25 mouse cellular contexts compared by ENCODE assay signal in genomic region chr7:98145842-98146446, GRCm38 (mm10). TPM values are rescaled to one million over a fixed set of nuclear protein-coding genes. Genes with fewer than 3 reads are reported as not detected.
DNase-seq lines count a peak whose midpoint lies in the region; ATAC-seq and TF ChIP-seq lines count a peak whose summit lies in the region.
"Had no signal": no experiment of that assay in that cellular context is flagged by ENCODE, and none has a peak within 500 bp of the region (broad histone marks: within the 10 kb centered on the region; RNA-seq: fewer than 3 reads in every experiment).

No protein-coding gene starts in this region.

- no peaks in the 10 kb centered on the region for H3K36me3 ChIP-seq in myocyte (ENCODE audit: control insufficient read depth, insufficient read depth)
- H3K36me3 ChIP-seq: embryonic facial prominence, embryonic 15.5 days; forebrain, embryonic 10.5 days; midbrain, embryonic 10.5 days had no signal

- peaks cover 14% of the 10 kb centered on the region for H3K27me3 ChIP-seq in myocyte (ENCODE audit: control insufficient read depth, insufficient read depth, insufficient read length)
- H3K27me3 ChIP-seq: embryonic facial prominence, embryonic 15.5 days; neural tube, embryonic 13.5 days had no signal

- peak; percentile 38 for ATAC-seq in common myeloid progenitor, adult 5-6 weeks (replicated peaks; ENCODE audit: low read depth, poor library complexity, severe bottlenecking)
- ATAC-seq in CD4-positive, CD25-positive, alpha-beta regulatory T cell, adult 4 months = no peak

- peak; percentile 22 to 53 for DNase-seq in adrenal gland, adult (ENCODE audit: inconsistent age in 2 of 2, low spot score in 1 of 2)
- DNase-seq in adrenal gland, postnatal 25 days = no peak
- peak; percentile 47 for DNase-seq in layer of hippocampus, adult 9-11 months
- DNase-seq in layer of hippocampus, adult 9-10 months (ENCODE audit: low spot score) = no peak
- no peak for DNase-seq in retina, postnatal 1 day
- DNase-seq: adrenal gland, adult 8-10 months; cerebellum, adult 11 months; cerebellum, postnatal 25 days; gastrocnemius, postnatal 25 days; heart, adult 2 months; heart, postnatal 36 days; kidney, adult 8-10 months; liver; lung, adult 18-20 months; thymus, postnatal 14 days had no signal

- no peak overlapping the region for H3ac ChIP-seq in myocyte (ENCODE audit: control insufficient read depth, insufficient read length)

- peak overlapping the region; percentile 30 for H3K4me2 ChIP-seq in myocyte (ENCODE audit: low read depth)
- H3K4me2 ChIP-seq: embryonic facial prominence, embryonic 15.5 days; hindbrain, embryonic 14.5 days; neural tube, embryonic 13.5 days had no signal

- no peaks in the 10 kb centered on the region for H3K79me2 ChIP-seq in myocyte (ENCODE audit: control insufficient read depth, insufficient read depth)

- H3K4me3 ChIP-seq in myocyte = no peak overlapping the region
- H3K4me3 ChIP-seq: embryonic facial prominence, embryonic 15.5 days; forebrain, embryonic 10.5 days; heart, adult 2 months; midbrain, embryonic 10.5 days; neural tube, embryonic 13.5 days had no signal

- no peak for TF ChIP-seq POLR2A in myocyte (IDR thresholded peaks at IDR 0.05; ENCODE audit: insufficient read length, low read depth)

TF ChIP-seq in myocyte, 11 proteins besides CTCF, POLR2A, EP300 and RAD21:
- no peak for TF ChIP-seq USF1 (IDR thresholded peaks at IDR 0.05; ENCODE audit: low read depth)
- TF ChIP-seq TCF12 (IDR thresholded peaks at IDR 0.05; ENCODE audit: insufficient read depth, poor library complexity, severe bottlenecking) = no peak
- no peak for TF ChIP-seq E2F4 (IDR thresholded peaks at IDR 0.05; ENCODE audit: insufficient read depth)
- TF ChIP-seq MYOD1 (IDR thresholded peaks at IDR 0.05; ENCODE audit: control insufficient read depth in 1 of 3, insufficient read length in 2 of 3, low read depth in 2 of 3) = peak in 2 of 3 experiments; percentile 33 to 64
- TF ChIP-seq CEBPB (IDR thresholded peaks at IDR 0.05; ENCODE audit: insufficient read depth, poor library complexity, severe bottlenecking) = no peak

RNA-seq across cellular contexts. Expression of gene Omp, which starts 0.6 kb away (rescaled TPM):
- total RNA-seq in adrenal gland, postnatal 25 days (2021) = 5.2 and 5.4 TPM in 2 replicates
- 0.23 TPM in 1 of 2 replicates, not detected in the other for total RNA-seq in common myeloid progenitor, adult 5-6 weeks (2017)
- 0.35 TPM for polyA plus RNA-seq in myocyte (2012; fragmentation: generic; extraction: Trizol)
- polyA plus RNA-seq in CD4-positive, CD25-positive, alpha-beta regulatory T cell, adult 4 months (2017; shearing (Covaris generic)) = not detected

RNA-seq across cellular contexts. Expression of gene Myo7a, which starts 26.6 kb away (rescaled TPM):
- 91.2 and 206 TPM in 2 replicates for total RNA-seq in adrenal gland, postnatal 25 days (2021)
- total RNA-seq in common myeloid progenitor, adult 5-6 weeks (2017) = 7.4 and 7.5 TPM in 2 replicates
- 0.29 TPM for polyA plus RNA-seq in myocyte (2012; fragmentation: generic; extraction: Trizol)
- 1 to 10 TPM; 1.0 to 3.1 TPM for polyA plus RNA-seq in CD4-positive, CD25-positive, alpha-beta regulatory T cell, adult 4 months (2017; shearing (Covaris generic))

RNA-seq across cellular contexts. Expression of gene Capn5, which starts 32.1 kb away (rescaled TPM):
- 4.0 and 9.5 TPM in 2 replicates for total RNA-seq in adrenal gland, postnatal 25 days (2021)
- 10.6 and 15.1 TPM in 2 replicates for total RNA-seq in common myeloid progenitor, adult 5-6 weeks (2017)
- 6.2 TPM for polyA plus RNA-seq in myocyte (2012; fragmentation: generic; extraction: Trizol)
- polyA plus RNA-seq in CD4-positive, CD25-positive, alpha-beta regulatory T cell, adult 4 months (2017; shearing (Covaris generic)) = 1 to 10 TPM in 1 of 2 experiments, under 1 TPM in 1; 0.90 to 1.5 TPM

RNA-seq across cellular contexts. Expression of gene B3gnt6, which starts 53.3 kb away (rescaled TPM):
- total RNA-seq in adrenal gland, postnatal 25 days (2021) = 5.6 and 12.4 TPM in 2 replicates
- total RNA-seq in common myeloid progenitor, adult 5-6 weeks (2017) = 0.87 TPM in 1 of 2 replicates, not detected in the other
- polyA plus RNA-seq in myocyte (2012; fragmentation: generic; extraction: Trizol) = 0.04 TPM
- polyA plus RNA-seq in CD4-positive, CD25-positive, alpha-beta regulatory T cell, adult 4 months (2017; shearing (Covaris generic)) = not detected
- total RNA-seq: gastrocnemius, postnatal 25 days; heart, adult 2 months; heart, postnatal 36 days had no signal
- polyA plus RNA-seq: embryonic facial prominence, embryonic 15.5 days; forebrain, embryonic 10.5 days; intestine, embryonic 14.5 days; stomach, embryonic 16.5 days had no signal

Comparison
In these comparisons a context has a peak if more than half of its experiments do, and no peak if none do; other contexts are left out.
1. DNase-seq: peak in adrenal gland, adult (2 of 2) and layer of hippocampus, adult 9-11 months (single experiment); none in adrenal gland, postnatal 25 days (single experiment), layer of hippocampus, adult 9-10 months (single experiment) and retina, postnatal 1 day (single experiment).
2. RNA of gene Myo7a, which starts 26.6 kb away (total RNA-seq): 91.2 to 206 TPM in adrenal gland, postnatal 25 days; 7.4 to 7.5 TPM in common myeloid progenitor, adult 5-6 weeks; every median in the first group is over 10 times any median in the second.